8 mouse cellular contexts compared by ENCODE assay signal in the genomic region with DNA sequence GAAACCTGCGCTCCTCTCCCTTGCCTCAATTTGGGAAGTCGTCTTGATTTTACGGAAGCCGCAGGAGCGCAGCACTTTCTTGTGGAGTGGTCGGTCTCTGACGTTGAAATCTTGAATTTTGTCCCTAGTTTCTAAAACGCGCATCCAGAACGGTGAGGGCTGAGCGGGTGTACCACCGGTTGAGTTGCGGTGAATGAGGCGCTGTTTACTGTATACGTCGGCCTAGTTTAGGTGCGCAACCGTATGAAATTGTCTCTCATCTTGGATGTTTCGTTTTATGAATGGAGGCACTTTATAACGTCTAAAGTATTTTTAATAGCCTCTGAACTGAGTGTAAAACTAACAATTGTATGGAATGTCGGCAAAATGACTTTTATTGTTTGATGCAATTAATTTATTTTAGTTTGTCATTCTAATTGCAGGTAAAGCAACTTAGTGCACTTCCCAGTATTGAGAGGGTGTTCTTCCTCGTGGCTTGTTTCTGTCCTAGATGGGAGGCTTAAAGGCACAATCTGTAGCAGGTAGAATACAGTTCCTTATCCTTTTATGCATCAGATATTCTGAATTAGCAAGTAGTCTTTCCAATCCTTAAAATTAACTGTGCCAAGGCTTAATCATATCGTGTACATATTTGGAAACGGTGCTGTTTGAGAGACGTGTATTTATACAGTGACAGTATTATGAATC. TPM values are rescaled to one million over a fixed set of nuclear protein-coding genes. Genes with fewer than 3 reads are reported as not detected.
DNase-seq lines count a peak whose midpoint lies in the region; ATAC-seq lines count a peak whose summit lies in the region.

No protein-coding gene starts in this region.

- H3K27me3 ChIP-seq in kidney, embryonic 14.5 days (ENCODE audit: control insufficient read depth, insufficient read depth, low read length) = no peaks in the 10 kb centered on the region
- peaks cover 4% of the 10 kb centered on the region; the same call in 1 of the 2 replicates for H3K27me3 ChIP-seq in hindbrain, embryonic 11.5 days (ENCODE audit: control insufficient read depth, insufficient read depth, low read length)
- peaks cover 16% of the 10 kb centered on the region for H3K27me3 ChIP-seq in midbrain, embryonic 11.5 days (ENCODE audit: control insufficient read depth, insufficient read depth, low read length)

- WGBS in kidney, embryonic 14.5 days = 5% methylated on average over 25 of the region's 25 CpGs
- 7% methylated on average over 25 of the region's 25 CpGs for WGBS in hindbrain, embryonic 11.5 days
- WGBS in midbrain, embryonic 11.5 days = 5% methylated on average over 25 of the region's 25 CpGs

- H3K9me3 ChIP-seq in kidney, embryonic 14.5 days (ENCODE audit: control insufficient read depth, low read length) = no peaks in the 10 kb centered on the region
- H3K9me3 ChIP-seq in hindbrain, embryonic 11.5 days (ENCODE audit: control insufficient read depth, low read length) = no peaks in the 10 kb centered on the region
- H3K9me3 ChIP-seq in midbrain, embryonic 11.5 days (ENCODE audit: control insufficient read depth, low read length) = no peaks in the 10 kb centered on the region

- H3K36me3 ChIP-seq in kidney, embryonic 14.5 days (ENCODE audit: control insufficient read depth, insufficient read depth, low read length) = peaks cover 13% of the 10 kb centered on the region
- H3K36me3 ChIP-seq in hindbrain, embryonic 11.5 days (ENCODE audit: control insufficient read depth, insufficient read depth, low read length) = no peaks in the 10 kb centered on the region
- H3K36me3 ChIP-seq in midbrain, embryonic 11.5 days (ENCODE audit: control insufficient read depth, insufficient read depth, low read length) = 0 out of 2 replicates have a peak, but pooled peaks cover 2% of the 10 kb centered on the region

- H3K4me1 ChIP-seq in kidney, embryonic 14.5 days (ENCODE audit: control insufficient read depth, insufficient read depth, low read length) = peaks cover 8% of the 10 kb centered on the region; the same call in 1 of the 2 replicates
- no peaks in the 10 kb centered on the region for H3K4me1 ChIP-seq in hindbrain, embryonic 11.5 days (replicated peaks; ENCODE audit: control insufficient read depth, insufficient read depth, low read length)
- peaks cover 5% of the 10 kb centered on the region; the same call in 1 of the 2 replicates for H3K4me1 ChIP-seq in midbrain, embryonic 11.5 days (ENCODE audit: control insufficient read depth, insufficient read depth, low read length)

- ATAC-seq in kidney, embryonic 14.5 days (ENCODE audit: low FRiP score, low TSS enrichment) = no peak; the same call in 1 of the 2 replicates
- ATAC-seq in hindbrain, embryonic 11.5 days (ENCODE audit: low FRiP score) = no peak
- no peak for ATAC-seq in midbrain, embryonic 11.5 days (ENCODE audit: low FRiP score)

- H3K4me3 ChIP-seq in kidney, embryonic 14.5 days (ENCODE audit: low read length) = peak overlapping the region; percentile 79
- H3K4me3 ChIP-seq in hindbrain, embryonic 11.5 days (ENCODE audit: low read depth, low read length) = peak overlapping the region; percentile 74
- H3K4me3 ChIP-seq in midbrain, embryonic 11.5 days (ENCODE audit: low read depth, low read length) = peak overlapping the region; percentile 73

- H3K4me2 ChIP-seq in kidney, embryonic 14.5 days (replicated peaks; ENCODE audit: low read depth, low read length) = peak overlapping the region; percentile 99
- peak overlapping the region; percentile 100 for H3K4me2 ChIP-seq in hindbrain, embryonic 11.5 days (replicated peaks; ENCODE audit: low read depth, low read length)
- H3K4me2 ChIP-seq in midbrain, embryonic 11.5 days = peak overlapping the region; percentile 100

- DNase-seq in kidney, adult 18-20 months = no peak
- peak; percentile 15 for DNase-seq in Muller cell, postnatal 12 days (ENCODE audit: inconsistent ontology term)
- no peak for DNase-seq in hindbrain, embryonic 11.5 days (ENCODE audit: low spot score)
- DNase-seq in midbrain, embryonic 11.5 days (ENCODE audit: low spot score, missing footprints) = no peak
- no peak for DNase-seq in adrenal gland, adult 8-10 months
- no peak for DNase-seq in adrenal gland, postnatal 36 days
- no peak for DNase-seq in thymus, postnatal 14 days

- peak overlapping the region; percentile 55; the same call in 1 of the 2 replicates for H3K9ac ChIP-seq in kidney, embryonic 14.5 days (ENCODE audit: low read depth, low read length)
- peak overlapping the region; percentile 65 for H3K9ac ChIP-seq in hindbrain, embryonic 11.5 days (ENCODE audit: low read depth, low read length)
- H3K9ac ChIP-seq in midbrain, embryonic 11.5 days (ENCODE audit: low read length) = peak overlapping the region; percentile 69

- no peak overlapping the region for H3K27ac ChIP-seq in kidney, embryonic 14.5 days (ENCODE audit: low read depth, low read length)
- no peak overlapping the region for H3K27ac ChIP-seq in hindbrain, embryonic 11.5 days (ENCODE audit: low read depth, low read length)
- H3K27ac ChIP-seq in midbrain, embryonic 11.5 days (ENCODE audit: low read depth, low read length) = no peak overlapping the region

RNA-seq across cellular contexts. Expression of a gene that starts 1.5 kb away (rescaled TPM):
- polyA plus RNA-seq in kidney, embryonic 14.5 days (2014; fragmentation: Nextera tagmentation; extraction: Ambion mirVana) = 1.0 and 1.4 TPM in 2 replicates
- 3.8 and 5.4 TPM in 2 replicates for polyA plus RNA-seq in hindbrain, embryonic 11.5 days (2014; fragmentation: Nextera tagmentation; extraction: Ambion mirVana)
- polyA plus RNA-seq in midbrain, embryonic 11.5 days (2014; fragmentation: Nextera tagmentation; extraction: Ambion mirVana) = 3.9 and 4.6 TPM in 2 replicates
- under 1 TPM; 0.59 to 0.87 (median 0.79) TPM for total RNA-seq in adrenal gland, adult 8-10 months (2022)
- 1 to 10 TPM in 1 of 2 experiments, under 1 TPM in 1; 0.92 to 1.4 TPM for total RNA-seq in adrenal gland, postnatal 36 days (2021)

RNA-seq across cellular contexts. Expression of a gene that starts 33.2 kb away (rescaled TPM):
- polyA plus RNA-seq in kidney, embryonic 14.5 days (2014; fragmentation: Nextera tagmentation; extraction: Ambion mirVana) = 191 and 209 TPM in 2 replicates
- 169 and 184 TPM in 2 replicates for polyA plus RNA-seq in hindbrain, embryonic 11.5 days (2014; fragmentation: Nextera tagmentation; extraction: Ambion mirVana)
- 164 and 171 TPM in 2 replicates for polyA plus RNA-seq in midbrain, embryonic 11.5 days (2014; fragmentation: Nextera tagmentation; extraction: Ambion mirVana)
- total RNA-seq in adrenal gland, adult 8-10 months (2022) = 100 to 1,000 TPM; 131 to 179 (median 152) TPM
- total RNA-seq in adrenal gland, postnatal 36 days (2021) = 100 to 1,000 TPM; 161 to 191 TPM

RNA-seq across cellular contexts. Expression of a gene that starts 54.1 kb away (rescaled TPM):
- 31.0 and 32.4 TPM in 2 replicates for polyA plus RNA-seq in kidney, embryonic 14.5 days (2014; fragmentation: Nextera tagmentation; extraction: Ambion mirVana)
- polyA plus RNA-seq in hindbrain, embryonic 11.5 days (2014; fragmentation: Nextera tagmentation; extraction: Ambion mirVana) = 38.9 and 46.0 TPM in 2 replicates
- polyA plus RNA-seq in midbrain, embryonic 11.5 days (2014; fragmentation: Nextera tagmentation; extraction: Ambion mirVana) = 44.1 and 45.7 TPM in 2 replicates
- total RNA-seq in adrenal gland, adult 8-10 months (2022) = 10 to 100 TPM; 37.1 to 45.6 (median 40.2) TPM
- 10 to 100 TPM; 40.1 to 42.9 TPM for total RNA-seq in adrenal gland, postnatal 36 days (2021)
